Mouse (Mus musculus) kidney, adult 11 months (tissue): Measurements from ENCODE around the gene Metrnl.
"Not testable (repeated sequence)": the region's sequence is repeated elsewhere in the genome, so short reads cannot be mapped to it uniquely, and the experiment has no call there.

ENCODE experiments used
- DNase-seq: peaks from one replicate; pipeline ENCODE4 v3.0.0; 2022

The Metrnl gene

DNA sequence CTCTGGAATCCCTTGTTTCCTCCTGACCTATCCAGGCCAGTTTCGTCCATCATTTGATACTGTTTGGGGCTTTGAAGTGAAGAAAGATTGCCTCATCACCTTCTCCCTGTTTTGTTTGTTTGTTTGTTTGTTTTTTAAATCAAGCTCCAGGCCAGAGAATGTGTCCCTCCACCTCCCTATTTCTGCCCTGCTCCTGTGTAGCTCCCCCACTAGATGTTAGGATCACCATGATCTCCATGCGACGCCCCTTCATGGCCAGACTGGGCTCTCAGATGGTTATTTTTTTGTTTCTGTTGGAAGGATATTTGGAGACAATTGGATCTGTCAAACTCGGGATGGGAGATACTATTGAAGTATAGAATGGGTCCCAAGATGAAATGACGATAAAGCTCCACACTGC lies at the start of gene Metrnl:
Metrnl (plus strand) TSS at position 301 of the 400 bp plus-strand sequence.
- no peak for DNase-seq

DNA sequence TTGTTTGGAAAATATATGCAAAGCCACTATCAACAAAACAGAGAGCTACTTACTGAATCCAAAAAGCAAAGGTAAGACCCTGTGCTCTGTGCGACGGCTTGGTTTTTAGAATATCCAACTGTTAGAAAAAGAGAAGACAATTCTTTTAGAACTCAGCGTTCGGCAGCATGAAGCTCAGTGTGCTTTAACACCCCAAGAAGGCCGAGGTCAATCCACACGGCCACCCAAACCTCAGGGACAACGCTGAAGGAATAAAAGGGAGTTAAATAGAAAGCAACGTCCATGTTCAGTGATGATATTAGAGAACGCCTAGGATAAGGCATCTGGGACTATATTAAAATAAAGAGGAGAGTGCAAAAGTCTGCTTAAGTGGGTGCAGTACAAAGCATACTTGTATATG lies 49.8 kb upstream of the Metrnl start:
- no peak for DNase-seq

DNA sequence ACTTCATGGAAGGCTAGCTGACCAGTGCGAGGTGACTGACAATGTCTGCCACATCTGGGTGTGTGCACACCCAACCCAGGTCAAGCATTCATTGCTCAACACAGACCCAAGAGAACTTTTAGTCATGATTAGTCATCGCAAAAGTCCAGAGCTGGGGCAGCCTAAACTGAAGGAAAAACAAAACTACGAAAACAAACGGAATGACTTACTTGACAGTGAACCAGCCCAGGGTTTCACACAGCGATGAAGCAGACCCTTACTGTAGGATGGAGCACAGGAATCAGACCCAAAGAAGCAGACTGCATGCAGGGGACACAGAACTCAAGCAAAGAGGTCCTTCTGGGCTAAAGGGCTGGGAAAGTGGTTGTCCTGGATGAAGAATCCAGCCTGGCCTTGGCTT lies 49.4 kb upstream of the Metrnl start:
- no peak for DNase-seq

DNA sequence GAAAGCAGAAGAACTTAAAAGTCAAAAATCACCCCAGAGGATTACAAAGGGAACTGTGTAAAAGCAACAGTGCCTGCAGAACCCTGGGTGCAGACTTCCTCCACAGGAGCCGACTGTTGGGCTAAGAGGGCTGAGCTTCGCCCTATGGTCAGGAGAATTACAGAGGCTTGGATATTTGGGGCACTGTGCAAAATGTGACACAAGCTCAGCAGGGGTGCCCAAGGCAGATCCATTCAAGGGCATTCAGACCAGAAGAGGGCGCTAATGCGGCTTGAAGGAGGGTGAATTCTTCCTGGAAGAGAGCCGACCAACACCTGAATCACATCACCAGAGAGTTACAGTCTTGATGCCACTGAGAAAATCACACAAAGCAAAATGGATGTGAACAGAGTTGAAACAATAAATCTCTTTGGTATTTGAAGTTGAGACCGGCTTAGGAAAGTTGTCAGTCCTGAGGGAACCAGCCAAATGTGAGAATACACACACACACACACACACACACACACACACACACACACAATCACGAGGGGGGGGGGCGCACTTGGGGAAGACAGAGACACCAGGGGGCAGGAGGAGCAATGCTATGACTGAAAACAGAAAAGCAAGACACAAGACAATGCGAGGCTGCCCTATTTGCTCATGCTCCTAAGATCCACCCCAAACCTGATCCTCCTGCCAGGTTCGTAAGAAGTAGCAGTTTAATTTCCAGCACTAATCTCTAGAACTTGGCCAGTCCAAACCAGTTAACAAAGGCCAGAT lies 48.6 kb upstream of the Metrnl start:
- DNase-seq = peak; percentile 70

DNA sequence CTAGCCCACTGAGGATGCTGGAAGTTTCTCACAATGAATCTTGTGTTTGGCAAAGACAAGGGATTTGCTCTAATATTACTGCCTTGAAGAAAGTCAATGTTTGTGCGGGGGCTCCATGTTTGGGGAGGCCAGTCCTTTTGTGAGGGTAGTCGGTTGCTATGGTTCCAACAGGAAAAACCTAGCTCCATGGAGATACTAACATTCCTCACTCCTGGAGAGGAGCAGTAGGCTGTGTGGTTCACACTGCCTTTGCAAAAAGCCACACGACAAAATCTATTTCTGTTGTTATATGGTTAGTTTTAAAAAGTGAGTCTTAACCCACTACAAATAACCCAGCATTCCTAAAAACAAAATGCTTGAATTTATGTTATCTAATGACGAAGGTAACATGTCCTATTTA lies 47.7 kb upstream of the Metrnl start:
- no peak for DNase-seq

DNA sequence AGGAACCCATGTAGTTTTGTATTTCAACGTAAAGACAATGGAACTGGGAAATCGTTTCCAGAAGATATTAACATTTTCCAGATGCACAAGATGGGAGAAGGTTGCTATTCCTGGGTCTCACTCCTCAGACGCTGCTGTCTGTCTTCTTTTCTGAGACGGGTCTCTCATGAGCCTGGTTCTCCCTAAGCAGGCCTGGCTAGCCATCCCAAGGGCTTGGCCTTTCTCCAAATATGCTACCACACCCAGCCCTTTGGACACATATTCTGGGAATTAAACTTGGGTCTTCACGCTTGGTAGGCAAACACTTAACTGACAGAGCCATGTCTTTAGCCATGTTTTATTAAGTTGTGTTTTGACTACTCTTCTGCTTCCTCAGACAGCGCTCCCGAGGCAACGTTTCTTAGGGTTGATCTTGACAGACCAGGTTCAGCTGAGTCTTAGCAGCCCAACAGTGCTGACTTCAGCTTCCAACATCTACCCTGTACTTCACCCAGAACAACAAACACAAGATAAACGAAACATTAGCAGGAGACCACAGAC lies 46.9 kb upstream of the Metrnl start:
- DNase-seq = no peak

DNA sequence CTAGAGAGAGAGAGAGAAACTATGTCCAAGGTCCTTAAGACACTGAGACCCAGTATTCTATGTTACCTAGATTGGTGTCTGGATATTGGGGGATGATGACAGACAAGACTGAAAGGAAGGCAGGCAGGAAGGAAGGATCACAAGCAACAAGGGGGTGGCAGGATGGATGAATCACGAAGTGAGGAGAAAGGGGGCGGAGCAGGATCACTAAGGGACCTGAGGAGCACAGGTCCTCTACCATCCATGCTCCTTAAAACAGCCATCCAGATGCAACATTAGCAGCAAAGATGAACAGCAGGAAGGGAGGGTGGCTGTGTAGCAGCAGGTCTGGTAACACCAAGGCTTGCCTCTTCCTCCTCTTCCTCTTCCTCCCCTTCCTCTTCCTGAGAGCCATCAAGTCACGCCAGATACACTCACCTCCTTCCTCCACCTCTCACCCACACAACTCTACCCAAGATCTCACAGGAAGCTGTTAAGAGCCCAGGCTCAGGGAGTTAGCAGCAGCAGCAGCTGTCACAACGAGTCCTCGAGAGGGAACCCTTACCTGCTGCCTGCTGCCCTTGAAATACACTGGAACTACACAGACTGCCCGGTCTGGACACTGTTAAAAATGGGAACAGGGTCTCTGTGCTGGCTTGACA lies 46.1 kb upstream of the Metrnl start:
- no peak for DNase-seq

DNA sequence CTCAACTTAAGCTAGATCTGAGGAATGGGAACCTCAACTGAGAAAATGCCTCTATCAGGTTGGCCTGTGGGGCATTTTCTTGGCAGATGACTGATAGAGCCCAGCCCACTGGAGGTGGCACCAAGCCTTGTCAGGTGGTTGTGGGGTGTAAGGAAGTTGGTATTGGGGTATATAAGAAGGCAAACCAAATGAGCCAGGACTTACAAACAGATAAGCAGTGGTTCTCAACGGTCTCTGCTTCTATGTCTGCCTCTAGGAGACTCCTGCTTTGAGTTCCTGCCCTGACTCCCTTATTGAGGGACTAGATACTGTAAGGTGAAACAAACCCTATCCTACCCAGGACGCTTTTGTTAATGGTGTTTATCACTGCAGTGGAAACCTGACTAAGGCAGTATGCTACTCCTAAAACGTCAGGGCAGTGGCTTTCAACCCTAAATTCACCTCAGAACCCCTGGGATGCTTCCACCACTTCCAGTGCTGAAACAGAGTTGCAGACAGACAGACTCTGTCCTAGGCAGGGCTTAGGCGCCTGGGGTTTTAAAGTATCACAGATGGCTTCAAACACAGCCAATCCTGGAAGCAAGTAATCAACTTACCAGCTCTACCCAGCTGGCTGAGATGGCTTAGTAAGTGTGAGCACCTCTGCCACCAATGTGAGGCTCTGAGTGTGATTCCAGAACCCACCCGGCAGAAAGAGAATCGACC lies 45.4 kb upstream of the Metrnl start:
- no peak for DNase-seq

DNA sequence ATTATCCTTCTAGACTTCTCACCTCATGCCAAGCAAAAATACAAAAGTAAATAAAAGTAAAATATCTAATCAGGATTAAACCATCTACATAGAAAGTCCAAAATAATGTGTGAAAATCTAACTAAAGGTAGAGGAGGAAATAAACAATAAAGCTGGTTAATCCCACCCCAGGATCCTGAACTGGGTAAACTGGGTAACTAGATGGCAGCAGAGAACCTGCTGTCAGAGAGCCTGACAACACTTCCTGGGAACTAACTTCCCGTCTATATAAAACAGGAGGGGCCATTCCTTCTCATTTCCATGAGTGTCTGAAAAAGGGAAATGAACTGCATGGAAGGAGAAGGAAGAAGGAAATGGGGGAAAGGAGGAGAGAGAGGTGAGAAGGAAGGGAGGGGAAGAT lies 43.2 kb upstream of the Metrnl start:
- DNase-seq = no peak

DNA sequence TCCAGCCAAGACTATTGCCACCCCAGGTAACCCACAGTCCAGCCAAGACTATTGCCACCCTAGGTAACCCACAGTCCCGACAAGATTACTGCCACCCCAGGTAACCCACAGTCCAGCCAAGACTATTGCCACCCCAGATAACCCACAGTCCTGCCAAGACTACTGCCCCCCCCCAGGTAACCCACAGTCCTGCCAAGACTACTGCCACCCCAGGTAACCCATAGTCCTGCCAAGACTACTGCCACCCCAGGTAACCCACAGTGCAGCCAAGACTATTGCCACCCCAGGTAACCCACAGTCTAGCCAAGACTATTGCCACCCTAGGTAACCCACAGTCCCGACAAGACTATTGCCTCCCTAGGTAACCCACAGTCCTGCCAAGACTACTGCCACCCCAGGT lies 40.7 kb upstream of the Metrnl start:
- DNase-seq = not testable (repeated sequence)

DNA sequence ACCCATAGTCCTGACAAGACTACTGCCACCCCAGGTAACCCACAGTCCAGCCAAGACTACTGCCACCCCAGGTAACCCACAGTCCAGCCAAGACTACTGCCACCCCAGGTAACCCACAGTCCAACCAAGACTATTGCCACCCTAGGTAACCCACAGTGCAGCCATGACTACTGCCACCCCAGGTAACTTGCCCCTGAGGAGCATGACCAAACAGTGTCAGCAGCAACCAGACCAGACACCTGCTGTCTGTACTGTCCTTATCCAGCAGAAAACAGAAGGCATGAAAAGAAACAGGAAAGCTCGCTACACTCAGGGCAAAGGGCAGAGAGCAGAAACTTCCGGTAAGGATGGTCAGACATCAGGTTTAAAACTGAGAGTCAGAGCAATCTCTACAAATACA lies 40.2 kb upstream of the Metrnl start:
- DNase-seq = no peak

DNA sequence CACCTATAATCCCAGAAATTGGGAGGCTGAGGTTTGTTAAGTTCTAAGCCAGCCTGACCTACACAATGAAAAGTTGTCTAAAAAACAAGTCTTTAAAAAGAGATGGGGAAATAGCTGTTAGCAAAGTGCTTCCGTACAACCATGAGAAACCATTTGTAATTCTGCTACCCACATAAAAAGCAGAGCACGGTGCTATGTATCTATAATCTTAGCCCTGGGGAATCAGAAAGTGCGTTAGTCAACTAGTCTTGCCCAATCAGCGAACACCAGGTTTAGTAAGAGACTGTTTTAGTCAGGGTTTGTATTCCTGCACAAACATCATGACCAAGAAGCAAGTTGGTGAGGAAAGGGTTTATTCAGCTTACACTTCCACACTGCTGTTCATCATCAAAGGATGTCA lies 33.8 kb upstream of the Metrnl start:
- DNase-seq = no peak

DNA sequence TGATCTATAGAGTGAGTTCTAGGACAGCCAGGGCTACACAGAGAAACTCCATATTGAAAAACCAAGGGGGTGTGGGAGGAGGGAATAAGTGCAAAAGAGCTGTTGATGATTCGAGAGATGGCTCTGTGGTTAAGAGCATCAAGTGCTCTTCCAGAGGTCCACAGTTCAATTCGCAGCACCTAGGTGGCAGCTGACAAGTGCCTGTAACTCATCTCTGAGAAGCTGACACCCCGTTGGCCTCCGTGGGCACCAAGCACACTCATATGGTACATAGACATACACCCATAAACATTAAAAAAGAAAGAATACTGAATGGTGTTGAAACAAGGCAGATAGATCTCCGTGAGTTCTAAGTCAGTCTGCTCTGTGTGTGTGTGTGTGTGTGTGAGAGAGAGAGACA lies 32.6 kb upstream of the Metrnl start:
- DNase-seq = no peak

DNA sequence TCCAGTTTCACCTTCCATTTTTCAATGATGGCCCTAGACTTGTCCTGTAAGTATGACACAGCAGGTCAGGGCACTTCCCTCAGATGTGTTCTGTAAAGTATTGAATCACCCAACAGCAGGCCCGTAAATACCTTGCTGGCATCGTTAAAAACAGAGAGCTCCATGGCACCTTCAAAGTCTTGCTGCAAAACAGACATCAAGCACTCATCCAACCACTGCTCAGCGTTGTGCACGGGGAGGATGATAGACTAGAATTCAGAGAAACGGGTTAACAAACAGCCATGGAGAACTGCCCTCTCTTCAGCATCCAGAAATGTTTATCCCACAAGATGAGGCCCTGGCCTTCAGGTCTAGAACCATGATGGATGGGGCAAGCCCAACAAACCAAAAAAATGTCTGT lies 30.4 kb upstream of the Metrnl start:
- no peak for DNase-seq

DNA sequence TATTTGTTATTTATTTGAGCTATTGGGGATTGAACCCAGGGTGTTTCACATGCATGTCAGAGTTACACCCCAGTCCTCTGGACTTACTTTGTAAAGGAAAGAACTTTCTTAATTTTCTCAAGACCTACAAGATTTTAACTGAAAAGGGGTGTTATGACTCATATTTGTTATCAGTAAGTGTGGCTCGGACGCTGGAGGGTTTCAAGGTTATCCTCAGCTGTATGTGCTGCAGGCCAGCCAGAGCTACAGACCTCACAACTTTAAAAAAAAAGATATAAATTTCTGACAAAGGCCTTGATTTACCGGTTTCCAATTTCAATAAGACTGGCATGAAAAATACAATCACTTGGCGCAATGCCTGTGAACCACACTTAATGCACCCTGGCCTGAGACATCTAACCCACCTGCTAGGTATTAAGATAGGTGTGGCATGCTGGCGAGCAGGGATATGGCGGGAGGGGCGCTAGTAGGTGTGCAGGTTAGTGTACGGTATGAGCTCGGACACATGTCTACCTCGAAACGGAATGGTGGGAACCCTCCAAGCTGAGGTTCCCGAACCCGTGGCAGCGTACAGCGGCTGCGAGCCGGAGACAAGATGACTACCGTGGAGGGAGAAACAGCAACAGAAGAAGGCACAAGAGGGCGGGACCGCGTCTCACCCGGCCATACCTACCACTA lies 28.9 kb upstream of the Metrnl start:
- DNase-seq = no peak

DNA sequence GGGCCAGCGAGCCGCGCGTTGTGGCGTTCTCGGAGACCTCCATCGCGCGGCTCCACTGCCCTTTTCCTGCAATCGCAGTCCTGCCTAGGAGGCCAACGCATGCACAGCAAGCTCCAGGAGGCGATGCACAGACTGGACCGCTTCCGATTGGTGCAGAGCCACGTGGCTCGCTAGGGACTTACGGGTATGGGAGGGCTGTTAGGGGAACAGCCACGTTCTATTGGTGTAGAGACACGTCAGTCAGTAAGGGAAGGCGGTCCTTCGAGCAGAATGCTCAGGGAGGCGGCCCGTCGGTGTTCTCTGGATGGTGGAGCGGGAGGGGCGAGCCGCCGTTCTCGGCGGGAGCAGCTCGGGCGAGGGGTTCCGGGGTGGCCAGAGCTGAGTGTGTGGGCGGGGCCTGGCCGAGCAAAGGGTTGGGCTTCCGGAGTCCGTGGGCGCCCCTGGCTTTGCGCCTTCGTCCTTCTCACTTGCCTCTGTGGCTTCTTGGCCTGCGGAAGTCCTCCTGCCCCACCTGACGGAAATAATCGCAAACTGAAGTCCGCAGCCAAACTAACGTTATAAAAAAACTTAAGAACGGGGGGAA lies 28.3 kb upstream of the Metrnl start, which contains the start of gene B3gntl1:
B3gntl1 (minus strand) TSS at position 164 of the 583 bp plus-strand sequence.
- DNase-seq = peak; percentile 100

DNA sequence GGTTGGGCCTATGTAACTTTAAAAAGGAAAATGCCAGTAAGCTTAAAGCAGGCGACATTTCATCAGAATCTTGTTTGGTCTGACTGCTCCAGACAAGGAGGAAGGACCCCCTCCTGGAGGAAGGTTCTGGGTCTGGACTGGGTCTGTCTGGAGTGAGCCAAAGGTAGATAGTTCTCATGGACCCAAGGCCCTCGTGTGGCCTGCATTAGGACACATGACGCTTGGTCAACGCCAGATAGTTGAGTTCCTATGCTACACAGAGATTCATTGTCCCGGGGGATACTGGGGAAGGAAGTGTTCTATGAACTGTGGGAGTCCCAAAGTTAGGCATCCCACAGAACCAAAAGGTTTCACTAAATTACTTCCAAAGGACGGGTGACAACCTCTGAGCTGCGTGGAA lies 27.7 kb upstream of the Metrnl start:
- no peak for DNase-seq

DNA sequence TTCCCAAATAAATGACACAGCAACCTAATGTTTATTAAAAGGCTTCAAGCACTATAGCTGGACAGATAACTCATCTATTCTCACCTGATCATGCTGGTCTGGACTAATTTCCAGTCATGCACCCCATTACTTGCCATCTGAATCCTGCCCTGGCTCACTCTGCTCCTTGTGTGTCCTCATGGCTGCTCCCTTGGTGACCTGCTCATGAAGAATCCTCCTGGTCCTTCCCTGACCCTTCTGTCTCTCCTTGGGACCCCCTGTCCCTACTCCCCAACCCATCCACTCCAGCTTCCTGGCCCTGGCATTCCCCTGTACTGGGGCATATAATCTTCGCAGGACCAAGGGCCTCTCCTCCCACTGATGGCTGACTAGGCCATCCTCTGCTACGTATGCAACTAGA lies 24.5 kb upstream of the Metrnl start:
- DNase-seq = no peak

DNA sequence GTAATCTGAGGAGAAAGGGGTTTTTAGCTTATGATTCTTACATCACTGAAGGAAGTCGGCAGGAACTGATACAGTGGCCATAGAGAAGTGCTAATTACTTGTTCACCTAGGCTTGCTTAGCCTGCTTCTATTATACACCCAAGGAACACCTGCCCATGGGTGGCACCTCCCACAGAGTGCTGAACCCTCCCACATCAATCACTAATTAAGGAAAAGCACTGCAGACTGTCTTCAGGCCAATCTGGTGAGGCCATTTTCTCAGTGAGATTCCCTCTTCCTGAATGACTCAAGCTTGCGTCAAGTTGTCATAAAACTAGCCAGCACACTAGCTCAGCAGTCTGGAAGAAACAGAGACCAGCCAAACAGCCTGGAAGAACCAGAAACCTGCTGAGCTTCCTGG lies 21.8 kb upstream of the Metrnl start:
- no peak for DNase-seq

DNA sequence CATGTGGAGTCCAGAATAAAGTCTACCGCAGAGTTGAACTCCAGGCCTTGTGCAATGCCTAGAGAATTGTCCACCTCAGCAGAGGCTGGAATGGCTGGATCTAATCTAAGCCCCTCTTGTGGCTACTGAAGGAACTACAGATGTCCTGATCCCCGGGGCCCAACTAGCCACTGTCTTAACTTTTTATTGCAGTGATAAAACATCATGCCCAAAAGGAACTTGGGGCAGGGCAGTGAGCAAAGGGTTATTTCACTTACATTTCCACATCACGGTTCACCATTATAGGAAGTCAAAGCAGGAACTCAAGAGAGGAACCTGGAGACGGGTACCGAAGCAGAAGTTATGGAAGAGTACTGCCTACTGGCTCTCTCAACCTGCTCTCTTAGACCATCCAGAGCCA lies 20.6 kb upstream of the Metrnl start:
- DNase-seq = no peak

DNA sequence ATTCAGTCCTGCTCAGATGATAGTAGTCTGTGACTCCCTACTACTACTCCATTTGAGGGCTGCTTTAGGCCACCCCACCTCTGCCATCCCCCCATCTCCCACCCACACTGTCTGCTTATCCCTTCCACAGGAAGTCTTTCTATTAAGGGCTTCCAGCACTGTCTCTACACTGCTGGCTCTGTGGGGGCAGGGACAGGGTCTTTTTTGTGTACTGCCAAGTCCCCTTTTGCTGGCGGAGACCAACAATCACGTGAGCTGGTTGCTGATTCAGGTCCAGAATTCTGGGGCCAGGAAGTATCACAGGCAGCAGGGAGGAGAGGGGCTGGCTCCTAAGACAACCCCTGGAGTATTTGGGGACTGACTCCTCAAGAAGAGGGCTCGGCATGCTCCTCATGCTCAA lies 18.1 kb upstream of the Metrnl start:
- DNase-seq = no peak

DNA sequence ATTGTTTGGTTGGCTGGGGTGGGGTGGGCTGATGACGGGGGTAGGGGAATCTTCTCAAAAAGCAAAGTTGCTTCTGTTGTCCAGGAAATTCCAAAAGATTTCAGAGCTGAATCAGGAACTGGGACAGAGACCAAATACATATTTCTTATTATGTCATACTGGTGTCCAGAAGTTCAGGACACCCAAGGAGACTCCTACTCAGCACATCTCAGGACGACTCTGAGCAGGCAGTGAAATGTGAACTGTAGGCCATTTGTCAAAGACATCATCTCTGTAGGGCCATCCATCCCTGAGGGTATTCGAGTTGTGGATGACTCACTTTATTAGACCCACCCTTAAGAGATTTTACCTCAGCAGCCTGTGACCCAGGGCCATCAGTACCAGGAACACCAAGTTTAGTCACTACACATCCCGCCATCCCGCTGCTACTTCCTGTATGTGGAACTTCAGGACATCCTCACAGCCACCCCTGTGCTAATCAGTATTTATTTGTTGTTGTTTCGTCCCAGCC lies 15.8 kb upstream of the Metrnl start:
- DNase-seq = no peak

DNA sequence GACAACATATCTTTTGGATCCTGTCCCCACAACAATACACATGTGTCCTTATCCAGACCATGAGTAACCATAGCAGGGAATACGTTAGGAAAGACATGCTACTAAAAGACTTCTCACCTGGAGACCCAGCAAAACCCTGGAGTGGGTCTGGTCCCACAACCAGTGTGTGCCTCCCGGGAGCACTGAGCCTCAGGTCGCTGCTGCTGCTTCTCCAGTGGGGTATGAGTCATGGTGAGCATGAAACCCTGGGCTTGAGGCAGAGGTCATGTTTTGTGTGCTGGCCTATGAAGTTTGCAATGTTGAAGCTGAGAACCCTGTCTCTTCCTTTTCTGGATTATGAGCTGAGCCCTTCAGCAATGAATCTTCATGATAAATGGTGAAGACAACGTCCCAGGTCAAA lies 15.3 kb upstream of the Metrnl start:
- DNase-seq = no peak
